Mouse (Mus musculus): ENCODE results near the gene Siglec1.

DNA sequence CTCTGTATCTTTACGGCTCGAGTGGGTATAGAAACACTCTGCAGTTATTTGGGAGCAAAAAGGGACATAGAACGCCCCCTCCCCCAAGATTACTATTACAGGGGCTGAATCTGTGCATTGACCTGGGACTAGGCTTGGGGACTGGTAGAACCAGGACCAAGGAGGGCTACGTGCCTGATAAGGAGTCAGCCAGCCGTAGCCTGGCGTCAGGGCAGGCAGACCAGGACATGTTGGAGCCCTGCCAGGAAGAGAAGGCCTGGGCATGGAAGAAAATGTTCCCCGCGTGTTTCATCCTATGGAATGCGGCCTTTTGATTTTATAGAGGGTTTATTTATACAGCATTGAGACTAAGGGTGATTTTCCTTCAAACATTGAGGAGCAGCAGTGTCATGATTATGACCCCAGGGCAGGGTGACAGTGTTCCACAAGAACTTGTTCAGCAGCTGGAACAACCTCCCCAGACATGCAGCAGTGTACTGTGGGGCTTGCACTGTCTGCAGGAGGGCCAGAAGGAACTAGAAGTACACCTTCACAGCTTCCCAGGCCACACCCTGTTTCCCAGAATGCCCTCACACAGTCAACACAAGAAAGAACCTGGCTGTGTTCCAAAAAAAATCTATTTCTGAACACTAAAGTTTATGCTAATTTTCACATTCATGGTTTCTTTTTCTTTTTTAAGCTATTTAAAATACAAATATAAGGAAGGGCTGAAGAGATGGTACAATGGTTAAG lies 41.4 kb downstream of the Siglec1 start:
- TF ChIP-seq GATA1 (IDR thresholded peaks at IDR 0.05; ENCODE audit: low read length) (no peak), TAL1 (IDR thresholded peaks at IDR 0.05; ENCODE audit: low read length) (no peak)
